Mouse (Mus musculus): ENCODE measurements at regions not wholly inside any gene's neighbourhood (a gene's known extent, or its start where the extent isn't known, plus 50 kb on each side); places are given as distances from the start of the nearest gene placed in this dataset.

DNA sequence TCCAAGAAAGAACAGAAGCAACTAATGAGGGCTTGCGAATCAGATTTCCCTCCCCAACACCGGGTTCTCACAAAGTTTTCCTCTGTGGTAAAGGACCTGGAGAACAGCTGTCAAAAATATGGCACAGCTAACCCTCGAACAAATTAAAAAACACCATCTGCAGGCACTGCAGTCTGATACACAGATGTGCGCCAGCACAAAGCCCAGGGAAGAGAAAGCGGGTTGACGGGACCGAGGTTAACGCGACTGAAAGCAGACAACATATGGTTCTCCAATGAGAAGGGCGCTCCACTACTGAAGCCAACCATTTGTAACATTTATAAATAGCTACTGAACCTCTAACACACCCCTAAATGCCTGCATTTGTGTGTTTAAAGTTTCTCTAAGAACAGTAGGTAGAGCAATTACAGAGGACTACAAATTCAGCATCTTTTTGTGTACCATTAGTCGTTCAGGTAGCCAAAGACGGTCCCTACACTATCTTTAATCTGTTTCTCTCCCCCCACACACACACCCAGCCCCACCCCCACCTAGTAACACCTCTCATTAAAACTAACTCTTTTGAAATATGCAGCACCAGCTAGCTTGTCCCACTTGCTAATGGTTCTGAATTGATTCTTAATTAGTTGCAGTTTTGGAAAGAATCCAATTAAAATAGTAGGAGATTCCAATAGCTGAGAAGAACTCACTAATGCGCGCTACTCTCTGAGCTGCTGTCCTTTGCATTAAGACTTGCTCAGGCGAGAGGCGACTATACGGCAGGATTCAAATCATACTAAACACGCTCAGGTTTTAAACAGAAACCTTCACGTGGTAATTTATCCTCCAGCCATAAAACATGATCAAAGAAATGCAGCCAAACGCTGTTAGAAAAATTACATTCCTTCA, 236.0 kb upstream of the Hnrnpa3 start:
- DNase-seq, result no peak

DNA sequence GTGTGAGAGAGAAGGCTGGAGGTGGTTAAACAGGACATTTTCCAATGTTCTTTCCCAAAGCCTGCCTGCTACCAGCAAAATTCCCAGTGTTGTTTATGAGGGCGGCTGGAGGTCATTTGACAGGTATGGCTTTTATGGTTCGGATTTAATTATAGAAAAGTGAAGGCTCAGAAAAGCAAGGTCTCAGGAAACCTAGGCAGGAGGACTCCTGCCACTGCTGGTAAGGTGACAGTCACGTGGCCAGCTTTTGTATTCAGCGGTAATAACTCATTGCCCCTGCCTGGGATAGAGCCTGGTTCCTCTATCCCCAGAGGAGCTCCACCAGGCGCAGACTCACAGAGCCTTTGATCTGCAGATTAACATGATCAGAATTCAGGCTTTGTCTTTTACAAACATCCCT, 235.2 kb upstream of the Hnrnpa3 start:
- DNase-seq, result no peak

DNA sequence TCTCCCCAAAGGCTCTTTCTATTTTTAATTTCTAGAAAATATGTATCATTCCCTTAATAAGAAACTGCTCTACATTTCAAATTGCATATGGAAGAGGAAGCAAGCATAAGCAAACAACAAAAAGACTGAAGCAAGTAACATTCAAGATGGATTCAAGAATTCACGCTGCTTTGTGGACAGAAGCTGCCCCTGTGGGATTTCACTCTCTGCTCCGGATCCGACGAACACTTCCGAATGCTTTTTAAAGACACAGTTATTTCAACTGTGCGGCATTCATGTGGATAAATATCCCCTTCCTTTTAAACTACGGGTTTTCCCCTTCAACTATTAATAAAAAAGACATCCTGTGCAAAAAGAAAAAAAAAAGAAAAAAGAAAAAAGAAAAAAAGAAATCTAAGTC, 234.7 kb upstream of the Hnrnpa3 start:
- no peak for DNase-seq

DNA sequence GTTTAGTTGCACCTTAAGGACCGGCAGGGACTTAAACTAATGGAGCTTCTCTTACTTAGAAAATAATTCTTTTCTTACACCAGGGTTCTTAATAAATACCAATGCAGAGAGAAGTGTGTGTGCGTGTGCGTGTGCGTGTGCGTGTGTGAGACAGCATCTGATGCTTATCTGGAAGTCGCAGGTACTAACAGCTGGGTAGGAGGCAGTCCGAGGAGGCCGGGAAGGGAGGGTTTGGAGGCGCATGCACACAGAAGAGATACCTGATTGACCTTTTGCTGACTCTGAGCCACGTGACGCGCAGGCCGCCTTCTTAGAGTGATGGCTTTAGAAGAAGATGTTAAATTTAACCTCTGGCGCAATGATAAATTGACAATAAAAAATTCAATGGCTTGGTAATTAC, 234.2 kb upstream of the Hnrnpa3 start:
- DNase-seq, result no peak

DNA sequence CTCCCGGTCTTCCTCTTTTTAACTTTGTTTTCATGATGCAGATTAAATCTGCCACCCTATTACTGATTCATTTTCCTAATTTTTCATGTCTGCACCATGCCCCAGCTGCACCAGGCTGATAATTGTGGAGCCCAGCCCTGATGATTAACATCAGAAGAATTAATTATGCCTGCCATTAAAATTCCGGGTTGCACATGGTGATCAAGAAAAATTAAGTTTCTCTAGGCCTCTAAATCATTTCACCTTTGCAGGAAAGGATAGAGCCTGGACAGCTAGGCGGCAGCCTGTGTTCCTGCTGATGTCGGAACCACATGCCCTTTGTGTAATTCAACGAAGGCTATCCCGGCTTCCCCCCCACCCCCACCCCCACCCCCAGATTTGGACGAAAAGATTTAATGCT, 233.7 kb upstream of the Hnrnpa3 start:
- no peak for DNase-seq

DNA sequence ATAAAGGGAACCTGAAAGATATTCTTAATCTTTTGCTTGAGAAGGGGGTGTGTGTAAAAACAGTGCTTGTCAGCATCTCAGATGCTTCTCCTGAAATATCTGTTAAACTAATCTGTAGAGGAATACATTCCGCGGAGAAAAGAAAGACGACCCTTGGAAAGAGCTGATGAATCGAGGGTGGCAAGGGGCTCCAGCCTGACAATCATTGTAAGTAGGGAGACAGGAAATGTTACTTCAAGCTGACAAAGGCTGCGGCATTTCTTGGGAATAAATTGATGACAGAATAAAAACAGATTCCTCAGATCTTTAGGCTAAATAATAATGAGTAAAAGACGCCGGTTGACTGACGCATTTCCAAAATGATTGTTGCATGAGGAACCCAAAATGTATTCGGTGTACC, 233.3 kb upstream of the Hnrnpa3 start:
- DNase-seq, result no peak

DNA sequence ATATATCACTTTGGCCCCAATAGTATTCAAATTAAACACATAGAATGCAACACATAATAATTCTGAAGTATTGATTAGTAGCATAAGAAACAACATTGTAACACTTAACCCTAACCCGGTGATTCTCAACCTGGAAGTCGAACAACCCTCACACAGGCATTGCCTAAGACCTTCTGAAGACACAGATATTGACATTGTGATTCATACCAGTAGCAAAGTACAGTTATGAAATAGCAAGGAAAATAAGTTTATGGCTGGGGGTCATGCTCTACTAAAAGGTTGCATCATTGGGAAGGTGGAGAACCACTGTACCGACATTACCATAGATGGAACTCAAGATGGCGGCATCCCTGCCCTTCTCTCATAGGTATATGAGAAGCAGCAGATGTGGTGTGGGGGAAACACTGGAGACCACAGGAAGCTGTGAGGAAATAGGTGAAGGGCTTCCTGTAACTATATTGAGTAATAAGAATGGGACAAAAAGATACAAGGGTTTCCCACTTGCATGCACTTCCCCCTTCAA, 231.1 kb upstream of the Hnrnpa3 start:
- DNase-seq, result no peak

DNA sequence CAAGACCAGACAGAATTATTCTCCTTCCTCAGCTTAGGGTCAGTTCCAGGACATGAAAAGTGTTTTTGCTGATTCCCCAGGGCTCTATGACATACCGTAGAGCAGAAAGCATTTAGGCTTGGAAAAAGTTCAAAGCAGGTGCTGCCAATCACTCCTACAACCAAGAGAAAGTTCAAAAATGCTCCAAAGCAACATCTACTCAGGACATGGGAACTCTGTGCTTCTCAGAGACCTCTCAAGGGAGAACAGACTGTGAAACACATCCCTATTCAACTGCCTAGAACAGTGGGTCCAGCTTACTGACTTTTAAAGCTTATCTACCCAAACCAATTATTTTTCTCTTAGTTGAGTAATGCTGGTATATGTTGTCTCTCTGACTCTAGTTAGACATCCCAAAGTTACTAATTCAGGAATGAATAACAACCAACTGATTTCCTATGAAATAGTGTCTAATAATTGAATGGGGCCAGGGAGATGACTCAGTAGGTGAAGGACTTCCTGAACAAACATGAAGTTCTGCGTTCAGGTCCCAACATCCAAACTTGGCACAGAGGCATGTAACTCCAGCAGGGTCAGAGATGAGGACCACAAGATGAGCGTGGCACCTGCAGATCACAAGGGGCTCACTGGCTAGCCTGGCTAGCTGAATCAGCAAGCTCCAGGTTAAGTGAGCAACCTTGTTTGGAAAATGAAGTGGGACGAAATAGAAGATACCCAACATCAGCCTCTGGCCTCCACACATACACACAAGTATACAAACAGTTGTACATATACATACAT, 228.7 kb upstream of the Hnrnpa3 start:
- no peak for DNase-seq

DNA sequence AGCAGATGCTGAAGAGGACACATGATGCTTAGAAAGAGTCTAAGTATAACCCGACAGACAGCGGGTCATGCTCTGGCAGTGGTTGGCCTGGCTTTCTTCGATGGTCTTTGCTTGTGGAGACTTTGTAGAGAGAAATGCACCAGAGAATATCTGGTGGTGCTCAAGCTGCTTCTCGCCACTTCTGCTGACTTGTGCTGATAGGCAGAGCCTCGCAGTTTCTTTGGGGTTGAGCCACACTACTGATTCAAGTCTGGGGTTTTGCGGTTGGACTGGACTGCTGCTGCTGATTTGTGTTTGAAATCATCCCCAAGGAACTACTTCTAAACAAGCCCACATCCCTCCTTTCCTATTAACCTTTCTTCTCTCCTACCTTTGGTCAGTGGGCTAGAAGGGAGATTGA, 227.1 kb upstream of the Hnrnpa3 start:
- DNase-seq, result no peak

DNA sequence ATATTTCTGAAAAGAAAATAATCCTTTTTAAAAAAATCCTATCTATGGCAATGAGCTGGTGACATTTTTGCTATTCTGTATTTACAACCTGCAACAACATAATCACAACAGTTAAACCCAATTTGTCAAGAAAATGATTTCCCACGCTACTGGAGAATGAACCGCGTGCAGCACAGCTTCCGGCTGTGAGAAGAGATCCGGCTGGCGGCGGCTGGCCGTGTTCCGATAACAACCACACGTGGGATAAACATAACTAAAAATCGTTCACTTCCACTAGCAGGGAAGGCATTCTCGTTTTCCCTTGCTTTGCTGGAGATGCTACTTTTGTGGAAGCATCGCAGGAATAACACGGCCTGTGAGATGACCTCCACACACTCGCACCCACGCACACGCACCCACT, 224.5 kb upstream of the Hnrnpa3 start:
- DNase-seq, result no peak

DNA sequence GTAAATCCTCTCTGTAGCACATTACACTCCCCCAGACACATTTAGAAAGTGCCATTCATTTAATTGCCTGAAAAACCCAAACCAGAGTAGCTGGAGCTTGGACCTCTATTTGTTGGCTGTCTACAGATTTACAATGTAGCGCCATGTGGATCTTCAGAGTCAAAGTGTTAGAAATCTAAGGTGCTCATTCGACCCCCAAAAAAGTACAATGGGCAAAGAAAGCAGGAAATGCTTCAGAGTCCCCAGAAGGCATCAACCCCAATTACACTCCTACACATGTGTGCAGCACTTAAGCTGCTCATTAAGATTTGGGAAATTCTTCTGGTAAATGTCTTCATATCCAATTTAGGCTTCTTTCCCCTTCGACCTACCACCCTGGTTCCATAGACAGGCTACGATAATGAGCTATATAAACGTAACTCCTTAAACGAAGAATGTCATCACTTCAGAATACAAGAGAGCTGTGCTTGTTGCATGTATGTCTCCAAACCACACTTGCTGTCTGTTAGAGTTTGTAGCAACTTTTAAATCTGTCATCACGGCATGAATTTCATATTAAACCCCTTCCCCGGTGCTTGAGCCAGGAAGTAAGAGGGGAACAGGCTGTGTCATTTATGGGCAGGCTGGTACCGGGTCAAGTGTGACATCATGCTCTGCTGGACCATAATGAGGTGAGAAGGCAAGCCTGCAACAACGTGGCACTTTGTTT, 219.4 kb upstream of the Hnrnpa3 start:
- no peak for DNase-seq

DNA sequence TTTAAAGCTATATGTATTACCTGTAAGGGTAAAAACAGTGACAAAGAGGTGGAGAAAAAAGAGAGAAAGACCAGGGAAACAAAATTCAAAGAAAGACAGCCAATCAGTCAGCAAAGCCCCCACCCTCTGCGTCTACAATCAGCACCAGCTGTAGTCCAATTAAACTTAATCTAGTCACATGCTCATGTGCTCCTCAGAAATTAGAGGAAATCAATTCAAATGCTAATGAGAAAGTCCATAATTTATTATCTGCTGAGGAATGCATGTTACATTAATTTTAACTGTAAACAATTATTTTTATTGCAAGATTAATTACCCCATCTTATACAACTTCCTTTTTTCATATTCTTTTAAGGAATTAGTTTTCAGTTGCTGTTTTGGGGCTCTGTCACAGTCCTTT, 216.4 kb upstream of the Hnrnpa3 start:
- no peak for DNase-seq

DNA sequence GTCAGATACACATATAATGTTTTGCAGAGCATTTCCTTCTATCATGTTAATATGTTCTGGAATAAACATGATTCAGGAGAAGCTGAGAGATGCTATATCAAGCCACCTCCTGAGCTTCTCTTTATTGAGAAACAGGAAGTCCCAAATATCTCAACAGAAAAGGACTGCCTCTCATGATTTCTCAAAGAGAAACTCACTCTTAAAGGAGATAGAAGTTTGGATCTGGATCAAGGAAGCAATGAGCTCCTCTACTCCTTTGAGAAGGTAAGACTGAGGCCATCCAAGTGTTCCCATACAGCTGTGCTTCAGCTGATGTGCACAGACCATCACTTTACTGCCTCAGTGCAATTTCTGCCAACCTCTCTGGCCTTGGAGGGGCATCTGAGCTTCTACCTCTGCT, 213.9 kb upstream of the Hnrnpa3 start:
- no peak for DNase-seq

DNA sequence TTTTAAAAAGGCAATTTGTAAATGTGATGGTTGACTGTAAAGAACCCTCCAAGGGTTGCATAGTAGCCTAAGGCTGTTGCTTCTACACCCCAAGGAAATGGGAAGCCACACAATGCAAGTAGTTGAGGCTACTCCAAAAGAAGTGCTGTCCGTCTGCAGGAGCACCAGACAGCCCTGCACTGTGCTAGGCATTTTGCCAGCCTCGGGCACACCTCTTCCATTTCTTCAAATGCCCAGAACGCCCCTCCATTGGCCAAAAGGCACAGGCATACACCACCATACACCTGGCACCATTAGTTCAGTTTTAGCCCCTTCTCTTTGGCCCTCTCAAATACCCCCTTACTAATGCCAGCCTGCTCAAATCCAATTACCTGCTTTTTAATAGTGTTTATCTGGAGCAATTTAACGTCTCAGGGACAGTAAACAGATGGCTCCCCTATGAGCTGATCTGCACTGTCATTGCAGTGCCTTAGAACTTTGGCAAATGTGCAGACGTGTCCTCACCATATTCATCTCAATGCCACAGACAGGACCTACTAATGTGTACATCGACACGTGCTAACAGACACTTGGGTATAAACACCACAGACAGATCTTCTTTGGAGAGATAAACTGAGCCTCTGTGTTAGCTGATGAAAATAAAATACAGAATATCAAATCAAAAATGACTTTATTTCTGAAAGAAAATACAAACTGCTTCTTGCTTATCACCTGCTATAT, 211.9 kb upstream of the Hnrnpa3 start:
- DNase-seq, result no peak

DNA sequence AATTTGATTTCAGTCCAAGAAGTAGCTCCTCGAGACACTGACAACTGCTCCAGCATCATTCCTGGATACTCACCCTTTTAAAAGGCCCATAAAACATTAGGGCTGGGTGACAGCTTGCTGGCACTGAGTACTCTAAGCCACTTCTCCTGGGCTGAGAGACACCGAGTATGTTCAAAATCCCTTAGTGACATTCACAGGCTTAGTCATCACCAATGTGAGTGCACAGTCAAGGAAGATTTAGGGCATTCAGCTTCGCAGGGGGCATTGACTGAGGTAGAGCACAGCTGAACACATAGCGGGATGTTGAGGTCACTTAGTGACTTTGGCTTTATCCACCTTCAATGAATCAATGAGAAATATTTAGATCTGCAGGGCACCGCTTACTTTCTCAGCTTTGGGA, 210.8 kb upstream of the Hnrnpa3 start:
- no peak for DNase-seq

DNA sequence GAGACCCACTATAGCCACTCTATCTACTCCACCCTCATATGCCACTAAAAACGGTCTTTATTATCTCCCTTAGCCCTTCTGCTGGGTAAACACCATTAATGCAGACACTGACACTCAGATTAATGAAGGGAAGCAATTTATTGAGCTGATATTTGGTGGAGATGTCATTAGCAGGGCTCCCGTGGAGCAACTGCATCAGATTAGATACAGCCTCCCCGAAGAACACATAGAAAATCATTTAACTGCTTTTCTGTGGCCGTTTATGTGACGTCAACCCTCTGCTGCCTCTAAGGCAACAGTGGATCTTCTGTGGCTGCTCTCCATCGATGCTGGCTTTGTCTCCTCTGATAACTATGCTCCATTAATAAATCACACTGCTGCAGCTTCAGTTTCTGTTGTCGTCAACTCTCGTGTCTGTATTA, 207.2 kb upstream of the Hnrnpa3 start:
- no peak for DNase-seq

DNA sequence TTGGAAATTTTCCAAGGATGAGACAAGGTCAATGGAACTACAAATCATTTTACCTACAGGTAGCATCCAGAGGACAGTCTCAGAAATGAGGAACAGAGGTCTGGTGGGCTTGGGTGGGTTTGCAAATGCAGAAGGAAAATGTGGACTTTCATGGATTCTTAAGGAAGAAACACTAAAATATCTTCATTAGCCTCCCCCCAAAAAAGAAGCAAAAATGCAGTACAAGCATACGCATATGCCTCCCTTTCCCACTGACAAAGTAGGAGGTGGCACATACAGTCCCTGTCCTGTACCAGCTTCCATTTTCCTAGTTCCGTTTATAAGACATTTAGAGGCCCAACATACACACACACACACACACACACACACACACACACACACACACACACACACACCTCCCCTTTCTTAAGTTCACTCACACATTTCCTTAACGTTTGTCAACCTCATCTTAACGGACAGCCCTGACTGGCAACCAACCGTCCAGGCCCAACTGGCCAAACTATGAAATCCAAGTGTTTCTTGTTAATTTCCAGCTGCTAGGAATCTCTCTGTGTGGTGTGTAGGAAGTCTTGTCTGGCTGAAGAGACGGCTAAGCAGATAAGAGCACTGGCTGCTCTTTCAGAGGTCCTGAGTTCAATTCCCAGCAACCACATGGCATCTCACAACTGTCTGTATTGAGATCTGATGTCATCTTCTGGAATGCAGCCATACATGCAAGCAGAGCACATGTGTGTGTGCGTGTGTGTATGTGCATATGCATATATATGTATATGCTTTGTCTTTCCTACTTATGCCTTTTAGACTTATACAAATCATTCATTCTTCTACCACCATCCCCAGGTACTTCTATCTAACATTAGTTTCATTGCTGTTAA, 206.6 kb upstream of the Hnrnpa3 start:
- no peak for DNase-seq

DNA sequence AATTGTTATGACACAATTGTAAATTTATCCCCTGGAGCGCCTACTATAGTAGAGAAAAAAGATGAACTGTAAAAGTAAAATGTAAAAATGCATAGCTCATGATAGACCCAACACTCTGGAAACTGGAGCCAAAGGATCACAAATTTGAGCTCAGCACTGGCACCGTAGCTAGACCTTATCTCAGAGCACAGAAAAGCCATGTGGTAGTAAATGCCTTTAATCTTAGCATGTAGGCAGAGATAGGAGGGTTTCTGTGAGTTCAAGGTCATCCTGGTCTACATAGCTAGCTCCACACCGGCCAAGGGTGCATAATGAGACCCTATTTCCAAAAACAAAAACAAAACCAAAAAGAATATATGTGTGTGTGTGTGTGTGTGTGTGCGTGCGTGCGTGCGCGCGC, 203.6 kb upstream of the Hnrnpa3 start:
- DNase-seq, result no peak

DNA sequence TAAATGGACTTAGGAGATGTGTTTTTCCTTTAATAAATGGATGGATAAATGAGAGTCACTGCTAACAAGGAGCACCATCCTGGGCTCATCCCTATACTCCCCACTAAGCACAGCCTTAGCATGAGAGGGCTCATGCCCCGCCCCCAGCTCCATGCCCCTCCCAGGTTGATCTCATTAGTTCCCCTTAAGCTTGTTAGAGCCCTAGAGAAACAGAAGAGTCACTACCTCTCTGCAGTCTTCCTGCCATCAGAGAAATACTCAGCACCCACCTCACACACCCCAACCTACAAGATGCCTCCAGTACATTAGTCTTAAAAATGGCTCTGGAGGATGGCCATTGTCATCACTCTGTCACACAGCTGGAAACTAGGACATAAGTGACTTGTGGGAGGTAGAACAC, 202.8 kb upstream of the Hnrnpa3 start:
- DNase-seq, result no peak

DNA sequence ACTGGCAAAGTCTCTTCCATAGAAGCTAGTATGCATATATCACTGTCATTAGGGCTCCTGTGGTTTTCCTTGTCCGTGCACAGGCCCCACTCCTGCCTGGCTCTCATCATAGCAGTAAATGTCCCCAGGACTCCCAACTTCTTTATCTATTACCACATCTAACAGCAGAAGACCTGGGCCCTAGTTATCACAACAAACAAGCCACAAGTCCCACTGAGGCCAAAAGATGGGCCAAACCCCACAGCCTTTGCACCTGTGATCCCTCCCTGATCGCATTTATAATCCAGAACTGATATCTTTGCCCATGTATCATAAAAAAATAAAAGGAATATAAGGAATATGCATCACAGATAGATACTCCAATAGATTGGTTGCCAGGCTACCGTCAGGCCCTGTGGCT, 201.6 kb upstream of the Hnrnpa3 start:
- DNase-seq, result no peak

DNA sequence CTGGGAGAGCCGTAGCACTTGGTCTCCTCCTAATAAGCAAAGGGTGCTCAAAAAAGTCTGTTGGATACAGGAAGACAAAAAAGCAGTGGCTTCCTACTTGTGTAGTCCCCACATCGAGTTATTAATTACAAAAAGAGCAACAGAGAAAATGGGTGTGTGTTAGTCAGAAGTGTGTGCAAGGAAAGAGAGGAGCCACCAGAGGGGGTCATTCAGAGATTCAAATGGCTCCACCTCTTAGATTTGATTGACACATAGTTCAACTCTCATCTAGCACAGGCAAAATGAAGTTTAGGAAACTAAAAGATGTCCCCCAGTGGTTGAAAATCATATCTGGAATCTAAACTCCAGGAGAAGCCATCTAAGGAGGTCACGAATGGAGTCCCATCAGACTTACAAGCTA, 200.2 kb upstream of the Hnrnpa3 start:
- no peak for DNase-seq

DNA sequence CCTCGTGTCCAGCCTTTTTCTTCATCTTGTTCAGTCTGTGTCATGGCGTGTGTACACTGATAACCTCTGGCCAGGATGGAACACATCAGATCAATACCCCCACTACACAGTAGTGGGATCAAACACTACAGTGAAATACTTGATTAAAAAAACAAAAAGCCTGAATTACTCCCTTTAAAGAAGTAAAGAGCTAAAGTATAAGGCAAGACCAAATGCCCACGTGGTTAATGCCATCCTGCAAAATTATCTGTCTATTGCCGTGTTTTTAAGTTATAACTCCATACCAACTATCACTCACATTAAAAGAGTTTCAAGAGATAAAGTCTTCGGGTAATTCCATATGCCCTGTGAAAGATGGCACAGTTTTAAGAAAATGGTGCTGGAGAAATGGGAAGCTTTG, 198.6 kb upstream of the Hnrnpa3 start:
- no peak for DNase-seq
